Mouse (Mus musculus): ENCODE data around the gene Tbx6.

Tbx6 gene

DNA sequence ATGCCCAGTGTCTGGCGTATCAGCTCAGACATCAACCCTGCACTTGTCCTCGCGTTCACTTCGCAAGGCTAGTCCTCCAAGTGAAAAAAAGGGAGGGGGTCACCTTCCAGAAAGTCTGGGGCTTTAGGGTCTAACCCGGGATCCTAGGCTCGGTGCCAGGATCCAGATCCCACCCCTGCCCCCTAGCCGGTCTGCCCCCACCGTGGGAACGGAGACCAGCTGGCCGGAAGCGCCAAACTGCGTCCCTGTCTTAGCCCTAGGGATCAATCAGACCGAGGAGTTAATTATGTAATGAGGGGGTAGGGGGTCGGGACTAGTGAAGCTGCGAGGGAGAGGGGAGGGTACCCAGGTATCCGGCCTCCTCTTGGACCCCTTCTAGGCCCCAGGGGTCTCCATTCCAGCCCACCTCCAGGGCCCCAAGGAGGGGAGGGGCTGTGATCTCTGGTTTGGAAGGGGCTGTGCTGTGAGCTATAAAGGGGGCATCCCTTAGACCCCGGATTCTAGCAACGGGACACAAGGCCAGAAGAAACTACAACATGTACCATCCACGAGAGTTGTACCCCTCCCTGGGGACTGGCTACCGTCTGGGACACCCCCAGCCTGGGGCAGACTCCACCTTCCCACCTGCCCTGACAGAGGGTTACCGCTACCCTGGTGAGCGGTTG lies at the start of gene Tbx6:
Gene Tbx6, plus strand, starts transcription at position 513 of the 665 bp plus-strand sequence.
- DNase-seq (ENCODE audit: low spot score): no peak

GRCm38 (mm10) chr7:126736122-126736521 lies 45.2 kb upstream of the Tbx6 start:
- no peak for DNase-seq (ENCODE audit: low spot score)

GRCm38 (mm10) chr7:126739551-126739950 lies 41.7 kb upstream of the Tbx6 start:
- no peak for DNase-seq (ENCODE audit: low spot score)

GRCm38 (mm10) chr7:126740132-126740735 lies 41.0 kb upstream of the Tbx6 start:
- no peak for DNase-seq (ENCODE audit: low spot score)

GRCm38 (mm10) chr7:126740977-126741376 lies 40.3 kb upstream of the Tbx6 start:
- no peak for DNase-seq (ENCODE audit: low spot score)

GRCm38 (mm10) chr7:126741452-126741851 lies 39.8 kb upstream of the Tbx6 start:
- DNase-seq (ENCODE audit: low spot score): no peak

GRCm38 (mm10) chr7:126741964-126742482 lies 39.3 kb upstream of the Tbx6 start:
- DNase-seq (ENCODE audit: low spot score): no peak

DNA sequence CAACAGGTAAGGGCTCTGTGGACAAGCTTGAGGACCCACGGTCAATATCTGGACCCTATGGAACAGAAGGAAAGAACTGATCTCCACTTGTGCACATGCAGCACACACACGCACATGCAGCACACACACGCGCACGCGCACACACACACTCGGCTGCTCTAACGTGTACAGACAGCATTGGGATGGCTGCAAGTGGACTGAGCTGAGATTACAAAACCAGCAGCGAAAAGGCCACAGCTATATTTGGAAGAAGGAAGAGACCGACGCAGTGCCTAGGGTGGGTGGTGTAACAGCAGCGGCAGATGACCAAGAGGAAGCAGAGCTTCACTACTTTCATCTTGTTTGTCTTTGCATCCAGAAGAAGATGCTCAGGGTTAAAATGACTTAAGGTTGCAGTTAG lies 35.2 kb upstream of the Tbx6 start:
- DNase-seq (ENCODE audit: low spot score): no peak

GRCm38 (mm10) chr7:126746798-126747197 lies 34.5 kb upstream of the Tbx6 start:
- no peak for DNase-seq (ENCODE audit: low spot score)

DNA sequence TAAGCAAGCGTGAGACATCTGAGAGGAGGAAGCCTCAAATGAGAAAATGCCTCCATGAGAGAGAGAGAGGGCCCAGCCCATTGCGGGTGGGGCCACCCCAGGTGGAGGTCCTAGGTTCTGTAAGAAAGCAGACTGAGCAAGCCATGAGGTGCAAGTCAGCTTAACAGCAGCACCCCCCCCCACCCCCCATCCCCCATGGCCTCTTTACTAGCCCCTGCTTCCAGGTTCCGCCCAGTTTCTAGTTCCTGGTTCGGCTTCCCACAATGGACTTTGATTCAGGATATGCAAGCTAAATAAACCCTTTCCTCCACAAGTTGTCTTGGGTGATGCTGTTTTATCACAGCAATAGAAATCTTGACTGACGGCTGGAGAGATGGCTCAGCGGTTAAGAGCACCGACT lies 32.5 kb upstream of the Tbx6 start:
- no peak for DNase-seq (ENCODE audit: low spot score)

- no peak for DNase-seq (ENCODE audit: low spot score)
Observed at GRCm38 (mm10) chr7:126749582-126750343, 31.5 kb upstream of the Tbx6 start.

DNA sequence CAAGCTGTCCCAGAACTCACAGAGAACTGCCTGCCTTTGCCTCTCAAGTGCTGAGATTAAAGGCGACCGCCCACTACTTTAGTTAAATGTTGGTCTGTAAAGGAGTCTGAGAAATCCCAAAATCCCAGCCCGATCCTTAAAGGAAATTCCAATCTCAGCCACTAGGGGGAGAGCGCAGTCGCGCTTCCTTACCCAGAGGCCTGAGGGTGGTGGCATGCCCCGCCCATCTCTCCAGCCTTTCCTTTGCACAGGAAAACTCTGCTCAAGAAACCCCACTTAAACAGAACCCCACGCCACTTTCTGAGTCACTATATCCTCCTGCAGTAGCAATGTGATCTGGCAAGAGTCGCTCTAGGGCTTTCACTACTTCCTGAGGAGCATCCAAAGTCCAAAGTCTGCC lies 26.4 kb upstream of the Tbx6 start:
- peak; percentile 82 for DNase-seq (ENCODE audit: low spot score)

- DNase-seq (ENCODE audit: low spot score): no peak
Observed at GRCm38 (mm10) chr7:126758539-126758938, 22.7 kb upstream of the Tbx6 start.

- peak; percentile 93 for DNase-seq (ENCODE audit: low spot score)
Observed at GRCm38 (mm10) chr7:126759050-126759671, 22.1 kb upstream of the Tbx6 start, which contains the start of gene Mapk3. Gene Mapk3, plus strand, starts transcription at chr7:126759601.

GRCm38 (mm10) chr7:126759672-126760390 lies 21.5 kb upstream of the Tbx6 start:
- DNase-seq (ENCODE audit: low spot score): no peak

- no peak for DNase-seq (ENCODE audit: low spot score)
Observed at GRCm38 (mm10) chr7:126760391-126760802, 20.9 kb upstream of the Tbx6 start.

- no peak for DNase-seq (ENCODE audit: low spot score)
Observed at GRCm38 (mm10) chr7:126760956-126761355, 20.3 kb upstream of the Tbx6 start.

- no peak for DNase-seq (ENCODE audit: low spot score)
Observed at GRCm38 (mm10) chr7:126761529-126762067, 19.7 kb upstream of the Tbx6 start.

DNA sequence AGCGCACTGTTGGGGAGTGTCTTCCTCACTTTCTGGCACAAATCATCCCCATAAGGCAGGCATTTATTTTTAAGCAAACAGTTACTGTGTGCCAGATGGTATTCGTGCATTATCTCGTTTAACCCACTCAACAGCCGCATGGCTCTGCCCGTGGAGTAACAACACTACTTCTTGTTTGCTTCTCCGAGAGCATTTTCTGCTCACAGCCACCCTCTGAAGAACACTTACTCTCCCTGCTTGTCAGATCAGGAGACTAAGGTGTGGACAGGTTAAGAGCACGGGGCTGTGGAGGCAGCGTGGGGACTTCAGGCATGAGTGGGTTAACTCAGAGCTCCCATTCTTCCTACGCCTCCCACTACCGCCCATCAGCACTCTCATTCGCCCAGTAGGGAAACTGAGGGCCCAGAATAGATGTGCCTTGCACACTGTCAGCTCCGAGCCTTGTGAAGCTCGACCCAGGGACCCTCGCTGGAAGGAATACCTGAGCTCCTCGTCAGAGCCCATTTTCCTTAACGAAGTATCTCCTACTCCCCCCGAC lies 18.7 kb upstream of the Tbx6 start:
- peak; percentile 76 for DNase-seq (ENCODE audit: low spot score)

DNA sequence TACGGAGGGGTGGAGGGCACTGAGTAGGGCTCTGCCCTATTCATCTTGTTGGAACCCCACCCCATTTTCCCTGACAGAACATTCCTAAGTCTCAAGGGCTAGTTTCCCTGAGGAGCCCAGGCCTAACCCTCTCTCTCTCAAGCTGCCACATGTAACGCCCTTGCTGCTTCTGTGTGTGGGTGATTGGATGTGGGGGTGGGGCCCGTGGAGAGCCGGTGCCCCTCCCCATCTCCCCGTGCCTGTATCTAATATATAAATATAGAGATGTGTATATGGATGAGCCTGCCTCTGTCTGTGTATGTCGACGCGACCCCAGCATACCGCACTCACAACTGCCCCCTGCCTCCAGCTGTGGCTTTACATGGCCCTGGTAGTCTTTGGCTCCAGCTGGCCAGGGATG lies 15.7 kb upstream of the Tbx6 start:
- DNase-seq (ENCODE audit: low spot score): no peak

DNA sequence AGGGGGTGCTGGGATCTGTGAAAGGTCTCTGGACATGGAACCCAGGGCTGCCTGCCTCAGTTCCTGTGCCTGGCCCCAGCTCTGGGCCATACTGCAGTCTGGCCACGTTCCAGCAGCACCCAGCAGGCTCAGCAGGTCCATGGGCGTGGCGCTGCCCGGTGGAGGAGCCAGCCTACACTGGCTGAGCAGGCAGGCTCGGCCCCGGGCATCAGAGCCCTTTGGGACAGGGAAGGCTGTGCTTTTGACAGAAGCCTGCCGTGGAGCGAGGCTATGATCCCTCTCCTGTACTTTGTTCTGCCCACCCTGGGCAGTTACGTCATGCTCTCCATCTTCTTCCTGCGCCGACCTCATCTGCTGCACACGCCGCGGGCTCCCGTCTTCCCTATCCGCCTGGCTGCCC lies 15.1 kb upstream of the Tbx6 start, which contains the start of gene Gdpd3:
Gene Gdpd3, plus strand, starts transcription at position 134 of the 400 bp plus-strand sequence.
- DNase-seq (ENCODE audit: low spot score): no peak
